Mouse (Mus musculus): Measurements from ENCODE around the gene Aldh6a1.

The Aldh6a1 gene

DNA sequence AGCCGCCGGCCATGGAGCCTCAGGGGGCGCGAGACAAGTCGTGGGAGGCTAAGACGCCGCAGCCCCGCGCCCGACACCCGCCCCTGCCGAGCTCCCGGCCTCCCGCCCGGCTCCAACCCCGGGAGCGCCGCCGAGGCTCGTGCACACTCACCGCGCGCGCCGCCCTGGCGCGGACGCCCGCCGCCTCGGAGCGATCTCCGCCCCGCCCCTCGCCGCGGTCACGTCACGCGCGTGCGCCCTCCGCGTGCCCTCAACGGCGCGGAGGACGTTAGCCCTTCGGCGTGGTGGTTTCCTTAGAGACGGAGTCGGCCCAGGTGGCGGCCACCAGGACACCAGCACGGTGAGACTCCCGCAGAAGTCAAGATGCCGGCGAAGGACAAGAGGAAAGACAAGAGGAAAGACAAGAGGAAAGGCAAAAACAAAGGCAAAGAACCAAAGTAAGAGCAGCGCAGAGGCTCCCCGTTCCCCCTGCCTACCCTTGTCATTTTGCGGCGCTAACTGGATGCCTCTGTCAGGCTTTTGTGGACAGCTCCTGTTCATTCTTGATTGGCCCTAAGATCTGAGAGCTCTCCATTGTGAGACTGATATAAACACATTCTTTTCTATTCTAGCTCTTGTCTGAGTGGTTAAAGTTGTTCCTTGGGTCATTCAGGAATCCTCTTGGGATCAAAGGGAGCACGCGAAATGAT lies 41.8 kb downstream of the Aldh6a1 start, which contains the start of the genes Entpd5 and Bbof1:
Gene Entpd5, minus strand, starts transcription at position 211 of the 689 bp plus-strand sequence.
Gene Bbof1, plus strand, starts transcription at position 253 of the 689 bp plus-strand sequence.
- DNase-seq, result peak; percentile 97

DNA sequence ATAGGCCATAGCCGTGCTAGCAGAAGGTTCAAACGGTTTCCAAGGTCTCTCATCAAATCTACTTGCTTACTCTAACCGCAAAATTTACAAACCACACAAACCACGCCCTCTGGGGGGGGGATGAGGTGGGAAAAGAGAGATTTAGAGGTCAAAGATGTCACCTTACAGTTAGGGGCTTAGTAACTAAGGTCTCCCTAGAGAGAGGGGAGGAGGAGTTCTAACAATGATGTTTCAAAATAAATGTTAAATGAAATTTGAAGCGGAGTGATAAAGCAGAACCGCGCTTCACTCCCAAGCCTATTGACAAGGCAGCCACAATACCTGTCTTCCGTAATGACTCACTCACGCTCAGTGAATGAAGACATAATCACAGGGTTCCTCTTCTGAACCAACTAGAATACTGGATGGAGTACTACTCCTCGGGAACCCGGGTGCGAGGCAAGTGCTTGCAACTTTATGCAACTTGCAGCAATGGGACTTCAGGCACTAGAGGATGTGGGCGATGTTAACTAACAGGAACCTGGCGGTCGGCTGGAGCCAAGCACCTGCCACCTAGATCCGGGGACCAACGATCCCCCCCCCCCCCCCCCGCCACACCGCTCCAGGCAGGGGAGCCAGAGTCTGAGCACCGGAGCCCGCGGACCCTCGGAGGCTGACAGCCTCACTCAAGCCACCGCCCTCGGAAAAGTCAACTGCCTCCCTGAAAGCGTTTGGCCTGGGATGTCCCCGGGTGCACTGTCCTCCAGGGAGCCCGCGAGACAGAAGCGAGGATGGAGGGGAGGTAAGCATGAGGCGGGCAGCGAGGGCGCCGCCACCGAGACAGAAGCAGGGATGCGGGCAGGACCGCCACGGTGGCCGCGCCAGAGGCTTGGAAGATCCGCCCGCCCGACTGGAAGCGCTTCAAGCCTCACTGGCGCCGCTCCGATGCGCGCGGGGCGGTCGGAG lies 42.7 kb downstream of the Aldh6a1 start:
- peak; percentile 84 for DNase-seq

GRCm38 (mm10) chr12:84407259-84407658 lies 43.5 kb downstream of the Aldh6a1 start:
- DNase-seq, result no peak

- DNase-seq, result no peak
Observed at GRCm38 (mm10) chr12:84404541-84404940, 46.3 kb downstream of the Aldh6a1 start.

DNA sequence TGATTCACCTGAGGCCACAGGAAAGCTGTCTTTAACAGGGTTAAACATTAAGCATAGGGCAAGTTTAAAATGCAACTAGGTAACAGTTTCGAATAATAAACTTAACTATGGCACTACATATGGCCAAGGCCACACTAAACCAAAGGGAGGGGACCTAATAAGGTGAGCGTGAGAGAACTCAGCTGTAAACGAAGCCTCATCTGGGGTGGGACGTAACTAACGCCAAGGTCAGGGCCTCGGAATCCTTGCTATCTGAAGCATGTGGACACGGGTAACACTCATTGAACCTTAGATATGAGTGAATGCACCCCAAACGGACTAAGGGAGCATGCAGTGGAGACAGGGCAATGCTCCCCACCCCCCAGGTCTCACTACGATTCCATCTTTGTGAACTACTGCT lies 47.9 kb downstream of the Aldh6a1 start:
- no peak for DNase-seq

- no peak for DNase-seq
Observed at GRCm38 (mm10) chr12:84400653-84401052, 50.2 kb downstream of the Aldh6a1 start.

DNA sequence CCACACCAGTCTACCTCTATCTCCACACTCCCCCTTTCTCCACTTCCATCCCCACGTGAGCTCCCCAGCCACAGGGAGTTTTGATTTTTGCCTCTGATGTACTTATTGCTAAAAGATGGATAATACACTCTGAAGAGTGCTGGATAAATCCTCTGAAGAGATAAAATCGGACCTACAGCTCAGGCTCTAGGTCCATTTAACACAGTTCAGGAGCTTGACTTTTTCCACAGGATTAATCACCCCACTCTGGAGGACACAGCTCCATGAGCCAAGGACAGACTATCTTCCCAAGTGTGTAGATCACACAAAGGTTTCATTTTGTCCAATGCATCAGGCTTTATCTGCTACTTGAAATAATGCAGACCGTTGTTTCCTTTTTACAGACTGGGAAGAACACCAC lies 50.7 kb downstream of the Aldh6a1 start:
- DNase-seq, result no peak

DNA sequence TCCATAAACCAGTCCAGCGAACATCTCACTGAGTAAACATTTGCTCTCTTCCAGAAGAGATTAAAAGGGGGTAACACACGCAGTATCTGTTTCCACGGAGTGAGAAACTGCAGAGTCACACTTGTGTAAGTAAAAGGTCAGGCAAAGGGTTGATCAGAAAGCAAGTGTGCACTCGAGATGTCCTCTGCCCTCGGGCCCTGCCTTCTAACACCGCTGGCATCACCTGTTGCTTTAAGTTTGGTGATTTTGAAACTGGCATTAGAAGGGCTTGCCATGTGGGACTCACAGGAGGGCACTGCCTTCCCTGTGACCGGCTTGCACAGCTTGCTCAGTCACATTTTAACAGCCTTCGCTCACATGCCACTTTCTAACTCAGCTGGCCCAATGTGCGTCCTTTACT lies 51.1 kb downstream of the Aldh6a1 start:
- no peak for DNase-seq

DNA sequence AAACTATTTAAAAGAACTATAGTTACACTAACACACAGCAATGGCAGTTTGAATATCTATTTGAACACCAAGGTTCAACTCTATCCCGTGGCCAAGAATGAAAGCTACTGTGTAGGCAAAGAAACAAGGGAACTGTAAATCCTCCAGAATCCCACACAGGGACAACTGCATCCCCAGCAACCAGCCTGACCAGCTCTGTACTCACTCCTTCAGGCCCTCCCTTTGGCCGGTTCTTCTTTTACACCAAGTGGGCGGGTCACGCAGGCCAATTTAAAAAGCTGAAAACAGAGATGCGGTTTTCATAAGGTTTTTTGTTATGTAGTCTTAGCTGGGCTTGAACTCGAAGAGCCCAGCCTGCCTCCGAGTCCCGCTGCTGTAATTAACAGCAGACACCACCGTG lies 51.7 kb downstream of the Aldh6a1 start:
- no peak for DNase-seq

DNA sequence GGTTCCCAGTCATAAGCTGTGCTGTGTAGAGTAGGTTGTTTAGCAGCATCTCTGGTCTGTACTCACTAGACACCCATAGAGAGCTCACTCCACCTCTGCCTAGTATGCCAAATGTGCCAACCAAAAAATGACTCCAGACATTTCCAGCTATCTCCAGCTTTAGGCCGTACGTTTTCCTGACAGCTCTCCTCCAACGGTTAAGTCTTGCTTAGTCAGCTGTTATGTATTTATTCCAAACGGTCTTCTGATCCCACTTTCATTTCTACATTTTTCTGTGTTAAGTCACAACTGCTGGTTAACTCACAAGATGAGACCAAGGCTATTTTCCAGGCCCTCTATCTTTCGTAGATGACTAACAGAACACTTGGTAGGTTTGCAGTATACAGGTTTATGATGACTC lies 52.2 kb downstream of the Aldh6a1 start:
- no peak for DNase-seq

- DNase-seq, result no peak
Observed at GRCm38 (mm10) chr12:84397685-84398084, 53.1 kb downstream of the Aldh6a1 start.

DNA sequence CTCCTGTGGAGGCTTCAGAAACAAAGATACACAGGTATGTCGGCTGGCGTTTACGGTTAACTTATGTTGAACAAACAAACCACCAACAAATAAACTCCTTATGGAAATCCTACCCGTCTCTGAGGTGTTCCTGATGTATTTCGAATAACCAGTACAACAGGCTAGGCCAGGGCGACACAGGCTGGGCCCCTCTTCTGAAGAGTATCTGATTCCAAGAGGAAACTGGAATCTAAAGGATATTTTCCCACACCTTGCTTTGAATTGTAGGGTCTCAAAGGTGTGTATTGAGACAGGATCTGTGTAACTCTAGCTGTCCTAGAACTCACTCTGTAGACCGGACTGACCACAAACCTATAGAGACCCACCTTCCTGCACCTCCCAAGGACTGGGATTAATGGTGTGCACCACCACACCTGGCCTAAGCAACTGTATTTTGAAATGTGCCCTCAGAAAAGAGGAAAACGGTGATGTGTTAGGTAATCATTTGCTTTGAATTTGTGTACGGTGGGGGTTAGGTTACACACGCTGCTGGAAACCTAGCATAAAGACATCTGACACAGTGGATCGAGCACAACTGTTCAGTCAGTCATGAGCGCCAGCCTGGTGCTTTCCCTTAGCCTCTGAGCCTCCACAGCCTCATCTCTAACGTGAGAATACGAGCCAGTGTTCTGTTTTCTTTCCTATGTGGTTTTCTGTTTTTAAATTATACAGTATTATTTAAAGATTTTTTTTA lies 53.7 kb downstream of the Aldh6a1 start:
- no peak for DNase-seq

DNA sequence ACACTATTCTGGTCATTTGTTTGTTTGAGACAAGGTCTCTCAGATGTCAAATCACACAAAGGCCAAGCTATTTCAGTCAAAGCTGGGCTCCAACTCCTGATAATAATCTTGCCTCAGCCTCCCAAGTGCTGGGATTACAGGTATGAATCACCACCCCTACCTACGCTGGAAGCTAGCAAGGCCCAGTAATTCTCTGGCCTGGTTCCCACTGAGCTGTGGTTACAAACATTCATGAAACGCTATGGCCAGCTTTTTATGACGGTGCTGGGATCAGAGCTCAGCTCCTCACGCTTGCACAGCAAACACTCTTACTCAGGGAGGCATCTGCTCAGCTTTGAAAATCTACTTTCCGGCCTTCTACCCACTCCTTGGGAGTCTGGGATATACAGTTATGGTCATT lies 57.0 kb downstream of the Aldh6a1 start:
- no peak for DNase-seq

GRCm38 (mm10) chr12:84392681-84393080 lies 58.1 kb downstream of the Aldh6a1 start:
- no peak for DNase-seq

DNA sequence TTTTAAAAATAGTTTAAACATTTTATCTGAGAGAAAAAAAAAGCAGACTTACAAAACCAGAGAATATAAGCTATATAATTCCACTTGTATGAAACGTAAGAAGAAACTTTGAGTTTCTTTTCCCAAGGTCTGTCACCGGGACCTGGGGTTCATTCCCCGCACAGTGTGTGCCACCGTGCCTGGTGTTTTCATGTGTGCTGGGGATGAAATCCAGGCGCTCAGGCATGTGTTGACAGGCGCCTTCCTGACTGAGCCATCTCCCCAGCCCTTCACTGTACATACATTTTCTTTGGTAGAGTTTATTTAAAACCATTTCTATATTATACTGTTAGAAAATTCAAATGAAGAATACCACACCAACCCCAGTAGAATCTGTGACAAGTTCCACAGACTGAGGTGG lies 60.5 kb downstream of the Aldh6a1 start:
- no peak for DNase-seq

DNA sequence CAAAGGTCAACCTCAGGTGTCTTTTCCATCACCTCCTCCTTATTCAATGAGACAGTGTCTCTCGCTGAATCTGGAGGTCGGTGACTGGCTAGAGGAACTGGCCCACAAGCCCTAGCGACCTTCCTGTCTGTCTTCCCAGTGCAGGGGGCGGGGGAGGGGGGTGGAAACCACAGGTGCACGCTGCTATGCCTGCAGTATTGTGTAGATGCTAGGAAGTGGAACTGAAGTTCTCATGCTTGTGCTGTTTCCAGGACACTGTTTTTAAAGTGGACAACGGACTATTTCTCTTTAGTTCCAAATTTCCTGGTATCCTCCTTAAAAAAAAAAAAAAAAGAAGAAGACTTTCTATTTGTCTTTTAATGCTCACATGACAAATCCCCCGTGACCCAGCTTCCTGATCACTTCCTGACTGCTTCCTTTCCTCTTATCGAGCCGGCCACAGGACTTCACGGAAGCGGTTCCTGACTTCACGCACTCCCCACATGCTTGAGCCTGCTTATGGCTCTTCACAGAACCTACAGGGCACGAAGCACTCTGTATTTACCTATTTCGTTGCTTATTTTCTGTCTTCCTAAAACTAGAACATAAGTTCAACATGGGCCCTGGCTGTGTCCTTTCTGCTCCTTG lies 61.9 kb downstream of the Aldh6a1 start:
- DNase-seq, result peak; percentile 19

DNA sequence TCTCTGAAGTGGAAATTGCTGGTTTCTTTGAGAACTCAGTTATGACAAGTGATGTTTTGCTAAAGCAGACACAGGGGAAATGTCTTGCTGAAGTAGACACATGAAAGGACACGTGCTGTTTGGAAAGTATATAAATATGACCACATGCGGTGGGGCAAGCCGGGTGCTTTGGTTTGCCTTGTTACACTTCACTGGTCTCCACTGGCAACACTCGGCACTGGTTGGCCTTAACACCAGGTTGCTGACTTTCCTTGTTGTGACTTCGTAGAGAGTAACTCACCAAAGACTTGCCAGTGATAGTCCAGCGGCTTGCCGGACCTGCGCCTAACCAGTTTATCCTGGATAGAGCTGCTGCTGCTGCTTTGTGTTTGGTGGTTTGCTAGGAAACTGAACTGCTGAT lies 62.7 kb downstream of the Aldh6a1 start:
- no peak for DNase-seq

GRCm38 (mm10) chr12:84385408-84385807 lies 65.4 kb downstream of the Aldh6a1 start:
- no peak for DNase-seq

DNA sequence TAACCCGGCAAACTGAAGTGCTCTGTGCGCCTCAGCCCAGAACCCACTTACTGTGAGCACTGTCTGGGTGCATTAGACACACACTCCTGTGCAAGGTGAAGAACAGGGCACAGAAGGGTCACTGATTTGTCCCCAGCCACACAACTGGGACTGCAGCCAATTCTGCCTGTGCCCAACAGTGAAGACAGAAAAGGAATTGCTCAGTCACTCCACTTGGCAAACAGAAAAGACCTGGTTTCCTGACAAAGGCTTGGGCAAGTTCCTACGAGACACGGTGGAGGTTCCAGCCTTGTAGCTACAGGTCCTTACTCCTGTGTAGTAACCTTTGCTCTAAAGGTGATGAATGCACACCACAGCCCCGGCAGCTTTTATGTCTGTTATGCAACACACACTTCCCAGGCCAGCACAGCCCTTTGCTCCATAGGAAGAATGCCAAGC lies 66.1 kb downstream of the Aldh6a1 start:
- no peak for DNase-seq

DNA sequence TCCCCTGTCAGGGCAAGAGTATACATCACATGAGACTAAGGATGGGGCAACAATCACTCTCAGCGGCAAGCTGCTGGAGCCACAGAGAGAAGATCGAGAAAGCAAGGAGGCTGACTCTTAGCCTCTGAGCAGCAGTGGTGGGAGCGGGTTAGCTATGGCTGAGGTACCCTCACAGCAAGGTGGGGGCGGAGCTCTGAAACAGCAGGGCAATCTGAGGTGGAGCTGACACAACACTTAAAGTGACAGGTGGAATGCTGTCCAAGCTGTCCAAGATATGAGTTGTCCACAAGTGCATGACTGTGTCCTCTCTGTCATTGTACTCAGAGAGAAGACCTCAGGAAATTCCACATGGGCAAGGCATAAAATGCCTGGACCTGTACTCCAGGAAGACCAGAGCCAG lies 68.4 kb downstream of the Aldh6a1 start:
- DNase-seq, result no peak
